Mouse (Mus musculus) forebrain, embryonic 13.5 days (tissue): ENCODE results near the gene Zfp536. TPM values are rescaled to one million over a fixed set of nuclear protein-coding genes. Genes with fewer than 3 reads are reported as not detected.

ENCODE experiments used
- ATAC-seq: fragments of 200-750 bp; cut with Nextera tagmentation; 2 replicates; pipeline ENCODE4 v1.8.0; 2017
- H3K27ac ChIP-seq: fragments of 300-500 bp; sonication (generic); 2 replicates; pipeline ENCODE4 v1.5.1; 2015; ENCODE audit warnings: inconsistent platforms, mild to moderate bottlenecking, moderate library complexity
- H3K27me3 ChIP-seq: fragments of 300-500 bp; sonication (generic); 2 replicates; pipeline ENCODE4 v1.6.1; 2015; ENCODE audit warnings: mild to moderate bottlenecking, inconsistent platforms
- H3K36me3 ChIP-seq: fragments of 300-500 bp; sonication (generic); 2 replicates; pipeline ENCODE4 v1.6.1; 2015; ENCODE audit warnings: mild to moderate bottlenecking, inconsistent platforms; ENCODE audit not compliant: poor library complexity, severe bottlenecking
- H3K4me1 ChIP-seq: fragments of 300-500 bp; sonication (generic); 2 replicates; pipeline ENCODE4 v1.6.1; 2015; ENCODE audit warnings: inconsistent platforms
- H3K4me2 ChIP-seq: fragments of 300-500 bp; sonication (generic); 2 replicates; pipeline ENCODE4 v1.6.1; 2015; ENCODE audit warnings: inconsistent platforms, mild to moderate bottlenecking, moderate library complexity
- H3K4me3 ChIP-seq: fragments of 300-500 bp; sonication (generic); 2 replicates; pipeline ENCODE4 v1.5.1; 2015; ENCODE audit warnings: mild to moderate bottlenecking, inconsistent platforms
- H3K9ac ChIP-seq: fragments of 300-500 bp; sonication (generic); 2 replicates; pipeline ENCODE4 v1.6.1; 2015; ENCODE audit warnings: mild to moderate bottlenecking, inconsistent platforms
- H3K9me3 ChIP-seq: fragments of 300-500 bp; sonication (generic); replicated peaks from 2 replicates; pipeline ENCODE4 v1.6.1; 2016; ENCODE audit warnings: inconsistent platforms
- WGBS: fragments of 180-500 bp; shearing (Covaris S2); methylation state at CpG from one replicate; pipeline ENCODE4 v1.1.7; 2015; 5-methylcytosine and 5-hydroxymethylcytosine counted together
- polyA plus RNA-seq: library from polyadenylated mRNA; unstranded; fragments of >200 nt; fragmentation: Nextera tagmentation; extraction: Ambion mirVana; gene quantifications from 2 replicates; pipeline ENCODE4 v1.2.1, GENCODE M21; 2015

Gene Zfp536
- polyA plus RNA-seq, 1 experiment from 2014 or later = 39.7 TPM

GRCm38 (mm10) chr7:37559851-37560250, 213.6 kb downstream of the Zfp536 start:
- ATAC-seq = peak; percentile 36; the same call in 1 of the 2 replicates
- Histone ChIP-seq H3K9ac (no peak overlapping the region), H3K9me3 (no peaks in the 10 kb centered on the region), H3K4me2 (no peak overlapping the region), H3K4me1 (peaks cover 44% of the 10 kb centered on the region), H3K36me3 (no peaks in the 10 kb centered on the region), H3K27ac (no peak overlapping the region), H3K4me3 (no peak overlapping the region), H3K27me3 (no peaks in the 10 kb centered on the region)
- 49% methylated on average over 3 of the region's 3 CpGs for WGBS

- Histone ChIP-seq H3K27me3 (no peaks in the 10 kb centered on the region), H3K4me1 (peaks cover 42% of the 10 kb centered on the region), H3K9ac (no peak overlapping the region), H3K4me2 (no peak overlapping the region), H3K9me3 (no peaks in the 10 kb centered on the region), H3K36me3 (no peaks in the 10 kb centered on the region), H3K27ac (no peak overlapping the region), H3K4me3 (no peak overlapping the region)
- no peak for ATAC-seq
- 83% methylated on average over 6 of the region's 6 CpGs for WGBS
Measured at GRCm38 (mm10) chr7:37559341-37559740, 214.1 kb downstream of the Zfp536 start.

DNA sequence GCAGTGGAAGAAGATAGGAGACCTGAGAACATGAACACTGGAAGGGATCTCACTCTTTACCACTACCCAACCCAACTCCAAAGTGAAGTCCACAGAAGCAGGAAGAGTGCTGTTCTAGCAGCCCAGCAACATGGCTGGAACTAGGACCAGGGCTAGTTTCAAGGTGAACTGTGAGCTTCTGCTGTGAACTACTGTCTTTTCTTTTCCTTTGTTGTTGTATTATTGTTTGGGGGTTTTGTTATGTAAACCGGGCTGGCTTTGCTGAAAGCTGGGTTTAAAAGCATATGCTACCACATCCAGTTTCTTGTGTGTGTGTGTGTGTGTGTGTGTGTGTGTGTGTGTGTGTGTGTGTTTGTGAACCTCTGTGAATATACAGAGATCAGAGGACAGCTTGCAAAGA, 216.6 kb downstream of the Zfp536 start:
- 47% methylated on average over 1 of the region's 1 CpGs for WGBS
- Histone ChIP-seq H3K9me3 (no peaks in the 10 kb centered on the region), H3K27ac (no peak overlapping the region), H3K4me3 (no peak overlapping the region), H3K36me3 (no peaks in the 10 kb centered on the region), H3K4me1 (peaks cover 37% of the 10 kb centered on the region), H3K9ac (no peak overlapping the region), H3K4me2 (no peak overlapping the region), H3K27me3 (no peaks in the 10 kb centered on the region)
- ATAC-seq = no peak

- no peaks in the 10 kb centered on the region for H3K27me3 ChIP-seq
- H3K9ac ChIP-seq = no peak overlapping the region
- H3K4me1 ChIP-seq = peaks cover 24% of the 10 kb centered on the region
- H3K4me2 ChIP-seq = no peak overlapping the region
- H3K9me3 ChIP-seq = no peaks in the 10 kb centered on the region
- 59% methylated on average over 5 of the region's 5 CpGs for WGBS
- H3K4me3 ChIP-seq = no peak overlapping the region
- 0 out of 2 replicates have a peak, but pooled peaks have one; percentile 44 for ATAC-seq
- H3K27ac ChIP-seq = peak overlapping the region; percentile 26
- no peaks in the 10 kb centered on the region for H3K36me3 ChIP-seq
Measured at GRCm38 (mm10) chr7:37554405-37554804, 219.0 kb downstream of the Zfp536 start.

GRCm38 (mm10) chr7:37553646-37554045, 219.8 kb downstream of the Zfp536 start:
- 19% methylated on average over 3 of the region's 3 CpGs for WGBS
- peak; percentile 50; the same call in 1 of the 2 replicates for ATAC-seq
- no peak overlapping the region for H3K9ac ChIP-seq

DNA sequence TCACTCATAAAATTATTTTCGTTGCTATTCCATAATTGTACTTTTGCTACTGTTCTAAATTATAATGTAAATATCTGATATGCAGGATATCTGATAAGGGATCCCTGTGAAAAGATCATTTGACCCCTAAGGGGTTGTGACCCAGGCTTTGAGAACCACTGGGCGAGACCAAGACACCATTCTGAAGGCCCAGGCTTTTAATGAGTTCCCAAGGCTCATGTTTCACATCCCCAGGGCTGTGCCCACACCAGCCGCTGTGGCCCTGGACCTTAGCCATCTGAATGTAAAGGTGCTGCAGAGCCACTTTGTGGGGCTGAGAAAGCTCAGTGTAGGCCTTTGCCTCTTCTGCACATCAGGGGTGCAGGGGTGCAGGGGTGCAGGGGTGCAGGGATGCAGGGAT, 221.1 kb downstream of the Zfp536 start:
- ATAC-seq = no peak
- Histone ChIP-seq H3K36me3 (peaks cover 5% of the 10 kb centered on the region; the same call in 1 of the 2 replicates), H3K27me3 (no peaks in the 10 kb centered on the region), H3K27ac (no peak overlapping the region), H3K9ac (no peak overlapping the region), H3K4me2 (no peak overlapping the region), H3K4me1 (peaks cover 28% of the 10 kb centered on the region), H3K4me3 (no peak overlapping the region), H3K9me3 (no peaks in the 10 kb centered on the region)
- WGBS = 78% methylated on average over 3 of the region's 3 CpGs

More at GRCm38 (mm10) chr7:37553646-37554045, 219.8 kb downstream of the Zfp536 start:
- H3K9me3 ChIP-seq = no peaks in the 10 kb centered on the region
- H3K4me3 ChIP-seq = no peak overlapping the region
- H3K36me3 ChIP-seq = 0 out of 2 replicates have a peak, but pooled peaks cover under 1% of the 10 kb centered on the region
- H3K4me1 ChIP-seq = peaks cover 28% of the 10 kb centered on the region
- H3K27me3 ChIP-seq = no peaks in the 10 kb centered on the region
- H3K4me2 ChIP-seq = no peak overlapping the region
- H3K27ac ChIP-seq = peak overlapping the region; percentile 26

DNA sequence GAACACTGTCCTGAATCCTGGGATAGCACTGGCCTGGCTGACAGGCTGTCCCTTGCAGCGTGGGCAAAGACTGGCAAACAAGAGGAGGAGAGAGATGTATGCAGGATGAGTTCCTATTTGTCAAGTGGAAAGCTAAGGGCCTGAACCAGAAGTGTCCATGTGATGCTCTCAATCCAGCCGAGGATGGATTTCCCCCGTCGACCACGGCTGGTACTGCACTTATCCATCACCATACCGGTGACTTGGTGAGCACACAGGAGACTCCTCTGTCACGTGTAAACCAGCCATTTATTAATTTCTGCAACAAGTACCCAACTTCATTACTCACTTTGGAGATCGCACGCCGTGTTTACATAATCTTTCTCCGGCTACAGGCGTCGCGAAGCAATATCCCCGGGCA, 224.6 kb downstream of the Zfp536 start:
- no peak for ATAC-seq
- Histone ChIP-seq H3K9me3 (no peaks in the 10 kb centered on the region), H3K9ac (no peak overlapping the region), H3K4me3 (no peak overlapping the region), H3K4me1 (peaks cover 20% of the 10 kb centered on the region), H3K27ac (peak overlapping the region; percentile 19; the same call in 1 of the 2 replicates), H3K4me2 (no peak overlapping the region), H3K27me3 (no peaks in the 10 kb centered on the region), H3K36me3 (peaks cover 5% of the 10 kb centered on the region; the same call in 1 of the 2 replicates)
- WGBS = 77% methylated on average over 15 of the region's 15 CpGs

DNA sequence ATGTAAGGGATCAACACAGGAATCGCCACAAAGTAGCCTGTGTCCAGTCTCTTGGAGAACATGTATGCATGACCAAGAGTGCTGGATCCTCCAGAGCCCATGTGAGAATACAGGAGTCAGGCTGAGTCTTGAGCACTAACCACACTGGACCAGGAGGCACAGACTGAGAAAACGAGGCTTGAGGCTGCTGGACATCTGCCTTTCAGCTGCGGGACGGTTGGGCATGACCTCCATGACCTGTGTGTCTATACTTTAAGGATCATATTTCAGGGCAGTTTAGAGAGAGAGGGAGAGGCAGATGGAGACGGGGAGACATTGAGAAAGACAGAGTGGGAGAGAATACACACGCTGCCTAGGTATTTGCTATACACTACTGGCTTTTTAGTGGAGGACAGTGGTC, 229.4 kb downstream of the Zfp536 start:
- Histone ChIP-seq H3K27ac (no peak overlapping the region), H3K9ac (no peak overlapping the region), H3K4me1 (peaks cover under 1% of the 10 kb centered on the region; the same call in 1 of the 2 replicates), H3K4me3 (no peak overlapping the region), H3K4me2 (no peak overlapping the region), H3K27me3 (no peaks in the 10 kb centered on the region), H3K9me3 (no peaks in the 10 kb centered on the region), H3K36me3 (peaks cover 9% of the 10 kb centered on the region; the same call in 1 of the 2 replicates)
- WGBS = 44% methylated on average over 6 of the region's 6 CpGs
- no peak for ATAC-seq

DNA sequence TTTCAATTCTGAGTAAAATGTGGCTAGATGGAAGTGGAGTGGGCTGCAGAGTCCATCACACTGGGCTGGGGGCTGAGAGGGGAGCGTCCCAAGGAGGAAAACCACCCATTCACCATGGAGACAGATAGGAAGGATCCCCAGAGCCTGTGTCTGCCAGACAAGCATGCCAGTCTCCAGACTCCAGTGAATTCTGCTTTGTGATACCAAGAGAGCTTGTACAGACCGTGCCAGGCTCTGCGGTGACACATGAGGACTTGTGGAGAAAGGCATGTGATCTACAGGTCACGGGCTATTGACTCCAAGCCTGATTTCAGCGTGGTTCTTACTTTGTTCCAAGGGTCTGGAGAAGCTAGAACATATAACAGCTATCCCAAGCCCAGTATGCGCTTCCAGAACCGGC, 230.5 kb downstream of the Zfp536 start:
- 96% methylated on average over 7 of the region's 7 CpGs for WGBS
- no peak for ATAC-seq
- Histone ChIP-seq H3K27me3 (no peaks in the 10 kb centered on the region), H3K9ac (no peak overlapping the region), H3K4me2 (no peak overlapping the region), H3K36me3 (peaks cover 4% of the 10 kb centered on the region; the same call in 1 of the 2 replicates), H3K4me1 (no peaks in the 10 kb centered on the region), H3K9me3 (no peaks in the 10 kb centered on the region), H3K4me3 (no peak overlapping the region), H3K27ac (no peak overlapping the region)

DNA sequence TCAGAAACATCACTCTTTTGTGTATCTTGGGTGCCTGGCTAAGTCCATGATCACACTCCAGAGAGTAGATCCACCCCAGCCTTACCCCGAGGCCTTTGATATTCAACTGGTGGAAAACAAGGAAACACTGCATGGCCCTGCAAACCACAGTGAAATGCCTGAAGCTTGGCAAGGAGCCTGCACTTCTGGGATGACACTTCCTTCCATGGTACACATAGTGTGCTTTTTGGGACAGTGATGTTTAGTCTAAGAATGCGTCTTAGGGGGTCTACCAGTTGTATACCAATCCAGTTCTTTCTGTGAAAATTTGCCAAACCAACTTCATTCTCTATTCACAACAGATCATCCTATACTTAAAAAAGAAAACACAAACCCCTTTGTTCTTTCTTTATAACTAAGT, 242.3 kb downstream of the Zfp536 start:
- ATAC-seq = no peak

DNA sequence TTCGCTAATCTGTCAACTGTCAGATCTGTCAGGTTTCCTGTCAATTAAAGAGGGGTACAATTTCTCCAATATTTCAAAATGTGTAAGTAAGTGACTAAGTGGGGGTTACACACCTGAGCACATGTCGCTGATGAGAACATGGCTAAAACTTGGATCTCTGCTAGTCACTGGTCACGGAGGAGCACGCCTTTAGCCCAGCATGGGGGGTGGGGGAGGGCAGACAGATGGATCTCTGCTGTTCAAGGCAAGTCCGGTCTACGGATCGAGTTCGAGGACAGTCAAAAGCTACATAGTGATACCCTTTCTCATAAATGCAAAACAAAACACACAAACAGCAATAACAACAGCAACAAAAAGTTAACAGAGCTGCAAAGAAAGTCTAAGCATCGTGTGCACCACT, 245.1 kb downstream of the Zfp536 start:
- Histone ChIP-seq H3K9me3 (no peaks in the 10 kb centered on the region), H3K27me3 (no peaks in the 10 kb centered on the region), H3K36me3 (0 out of 2 replicates have a peak, but pooled peaks cover 4% of the 10 kb centered on the region), H3K9ac (no peak overlapping the region), H3K27ac (no peak overlapping the region), H3K4me1 (peaks cover 14% of the 10 kb centered on the region), H3K4me3 (no peak overlapping the region), H3K4me2 (no peak overlapping the region)
- 88% methylated on average over 9 of the region's 9 CpGs for WGBS
- ATAC-seq = no peak

More for the DNA sequence above, 242.3 kb downstream of the Zfp536 start:
- WGBS = 92% methylated on average over 2 of the region's 2 CpGs
- Histone ChIP-seq H3K27ac (no peak overlapping the region), H3K27me3 (no peaks in the 10 kb centered on the region), H3K4me2 (no peak overlapping the region), H3K4me3 (no peak overlapping the region), H3K36me3 (no peaks in the 10 kb centered on the region), H3K4me1 (peaks cover 20% of the 10 kb centered on the region), H3K9me3 (no peaks in the 10 kb centered on the region), H3K9ac (no peak overlapping the region)

DNA sequence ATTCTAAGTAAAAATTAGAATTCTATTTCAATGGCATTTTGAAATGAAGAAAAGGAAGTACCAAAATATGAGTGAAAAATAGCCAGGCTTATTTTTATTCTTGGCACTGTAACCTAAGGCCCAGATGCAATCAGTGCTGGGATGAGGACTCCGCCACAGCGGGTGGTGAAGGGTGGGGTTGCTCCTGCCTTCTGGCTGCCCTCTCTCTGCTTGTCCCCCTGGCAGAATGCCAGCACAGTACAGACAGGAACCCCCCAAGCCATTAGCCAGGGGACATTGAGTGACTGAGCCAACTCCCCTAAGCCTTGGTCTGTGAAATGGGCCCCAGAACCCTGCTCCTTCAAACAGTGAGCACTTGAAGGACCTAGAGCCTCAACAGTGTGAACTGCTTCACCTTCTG, 245.6 kb downstream of the Zfp536 start:
- ATAC-seq = no peak
- no peaks in the 10 kb centered on the region for H3K9me3 ChIP-seq
- H3K27me3 ChIP-seq = no peaks in the 10 kb centered on the region
- no peak overlapping the region for H3K9ac ChIP-seq
- no peak overlapping the region for H3K4me3 ChIP-seq
- H3K4me1 ChIP-seq = peaks cover 13% of the 10 kb centered on the region
- 0 out of 2 replicates have a peak, but pooled peaks cover 4% of the 10 kb centered on the region for H3K36me3 ChIP-seq
- H3K4me2 ChIP-seq = no peak overlapping the region
- no peak overlapping the region for H3K27ac ChIP-seq
- WGBS = 76% methylated on average over 2 of the region's 2 CpGs

DNA sequence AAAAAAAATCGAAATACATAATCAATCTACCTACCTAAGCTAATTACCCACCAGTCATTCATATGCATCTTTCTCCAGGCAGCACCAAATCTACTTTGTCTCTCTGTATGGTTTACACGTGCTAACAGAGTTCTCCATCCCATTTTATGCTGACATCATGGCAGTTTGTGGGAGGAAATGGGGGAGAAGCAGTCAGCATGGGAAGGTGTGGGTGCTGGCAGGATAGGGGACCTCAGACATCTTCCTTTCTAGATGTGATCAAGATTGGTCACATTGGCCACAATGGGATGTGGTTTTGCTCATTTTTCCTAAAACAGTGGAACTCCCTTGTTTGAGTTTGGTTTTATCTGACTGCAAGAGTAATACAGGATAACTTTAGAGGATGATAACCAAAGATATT, 252.0 kb downstream of the Zfp536 start:
- no peak overlapping the region for H3K4me2 ChIP-seq

More for the DNA sequence above, 252.0 kb downstream of the Zfp536 start:
- Histone ChIP-seq H3K27ac (no peak overlapping the region), H3K4me1 (peaks cover 12% of the 10 kb centered on the region), H3K9ac (no peak overlapping the region), H3K27me3 (no peaks in the 10 kb centered on the region), H3K9me3 (no peaks in the 10 kb centered on the region), H3K4me3 (no peak overlapping the region), H3K36me3 (0 out of 2 replicates have a peak, but pooled peaks cover 4% of the 10 kb centered on the region)
- WGBS = 79% methylated on average over 2 of the region's 2 CpGs
- ATAC-seq = no peak
